Comparison of ENCODE assay signal across 8 mouse cellular contexts in genomic region chr5:50059586-50059985, GRCm38 (mm10). TPM values are rescaled to one million over a fixed set of nuclear protein-coding genes. Genes with fewer than 3 reads are reported as not detected.
DNase-seq lines count a peak whose midpoint lies in the region; ATAC-seq lines count a peak whose summit lies in the region.

No protein-coding gene starts in this region.

- 86% methylated on average over 7 of the region's 7 CpGs for whole genome bisulfite sequencing in embryonic facial prominence, embryonic 12.5 days
- 94% methylated on average over 7 of the region's 7 CpGs for WGBS in forebrain, embryonic 13.5 days

- H3K4me1 ChIP-seq in embryonic facial prominence, embryonic 12.5 days = peaks cover 25% of the 10 kb centered on the region
- H3K4me1 ChIP-seq in forebrain, embryonic 13.5 days = peaks cover 22% of the 10 kb centered on the region

- H3K9me3 ChIP-seq in embryonic facial prominence, embryonic 12.5 days = no peaks in the 10 kb centered on the region
- no peaks in the 10 kb centered on the region for H3K9me3 ChIP-seq in forebrain, embryonic 13.5 days (replicated peaks)

- H3K4me2 ChIP-seq in embryonic facial prominence, embryonic 12.5 days (replicated peaks) = peak overlapping the region; percentile 50
- H3K4me2 ChIP-seq in forebrain, embryonic 13.5 days = peak overlapping the region; percentile 73

- peak overlapping the region; percentile 94; the same call in 1 of the 2 replicates for H3K4me3 ChIP-seq in embryonic facial prominence, embryonic 12.5 days
- H3K4me3 ChIP-seq in forebrain, embryonic 13.5 days = no peak overlapping the region

- H3K9ac ChIP-seq in embryonic facial prominence, embryonic 12.5 days = no peak overlapping the region
- H3K9ac ChIP-seq in forebrain, embryonic 13.5 days = no peak overlapping the region

- H3K27ac ChIP-seq in embryonic facial prominence, embryonic 12.5 days = no peak overlapping the region
- H3K27ac ChIP-seq in forebrain, embryonic 13.5 days = no peak overlapping the region

- H3K36me3 ChIP-seq in embryonic facial prominence, embryonic 12.5 days = no peaks in the 10 kb centered on the region
- H3K36me3 ChIP-seq in forebrain, embryonic 13.5 days (ENCODE audit: poor library complexity, severe bottlenecking) = no peaks in the 10 kb centered on the region

- no peak for ATAC-seq in embryonic facial prominence, embryonic 12.5 days (ENCODE audit: insufficient number of reproducible peaks, insufficient read depth, low FRiP score, low TSS enrichment)
- no peak for ATAC-seq in forebrain, embryonic 13.5 days

- H3K27me3 ChIP-seq in embryonic facial prominence, embryonic 12.5 days = no peaks in the 10 kb centered on the region
- no peaks in the 10 kb centered on the region for H3K27me3 ChIP-seq in forebrain, embryonic 13.5 days

- DNase-seq in kidney, postnatal 10 days = peak; percentile 63
- DNase-seq in lung, postnatal 14 days = peak; percentile 14
- DNase-seq in embryo, embryonic 9.5 days (ENCODE audit: extremely low spot score) = no peak
- DNase-seq in spleen, postnatal 14 days (ENCODE audit: low spot score in 2 of 2) = no peak
- DNase-seq in thymus, postnatal 0 days (ENCODE audit: low spot score) = no peak
- DNase-seq in layer of hippocampus, adult 18-20 months (ENCODE audit: low spot score in 2 of 2) = no peak

RNA-seq across cellular contexts. Expression of gene Adgra3, which starts 0.8 kb away (rescaled TPM):
- 59.4 and 59.6 TPM in 2 replicates for polyA plus RNA-seq in embryonic facial prominence, embryonic 12.5 days (2016; fragmentation: Nextera tagmentation; extraction: Ambion mirVana)
- 22.3 and 22.6 TPM in 2 replicates for polyA plus RNA-seq in forebrain, embryonic 13.5 days (2015; fragmentation: Nextera tagmentation; extraction: Ambion mirVana)
- 2.7 and 3.1 TPM in 2 replicates for polyA plus RNA-seq in thymus, postnatal 0 days (2015; fragmentation: Nextera tagmentation; extraction: Ambion mirVana)
- total RNA-seq in layer of hippocampus, adult 18-20 months (2021) = 10 to 100 TPM; 13.8 to 15.4 TPM

Comparison
In these comparisons a context has a peak if more than half of its experiments do, and no peak if none do; other contexts are left out.
1. DNase-seq: peak in kidney, postnatal 10 days (single experiment) and lung, postnatal 14 days (single experiment); none in embryo, embryonic 9.5 days (single experiment), spleen, postnatal 14 days (0 of 2), thymus, postnatal 0 days (single experiment) and layer of hippocampus, adult 18-20 months (0 of 2).